Mouse (Mus musculus): Measurements from ENCODE around the gene Map4k2. TPM values are rescaled to one million over a fixed set of nuclear protein-coding genes. Genes with fewer than 3 reads are reported as not detected.

The Map4k2 gene
- polyA plus RNA-seq, 1 experiment from 2014 or later, result 10.1 TPM

GRCm38 (mm10) chr19:6401131-6401815, 60.3 kb downstream of the Map4k2 start:
- Histone ChIP-seq H3K9ac (ENCODE audit: low read depth, low read length) (peak overlapping the region; percentile 62; the same call in 1 of the 2 replicates), H3K4me1 (ENCODE audit: control insufficient read depth, insufficient read depth, low read length) (peaks cover 27% of the 10 kb centered on the region), H3K27me3 (ENCODE audit: control insufficient read depth, insufficient read depth, low read length) (peaks cover 14% of the 10 kb centered on the region), H3K9me3 (replicated peaks; ENCODE audit: control insufficient read depth, low read length) (no peaks in the 10 kb centered on the region), H3K27ac (ENCODE audit: low read depth, low read length) (peak overlapping the region; percentile 30; the same call in 1 of the 2 replicates), H3K4me2 (peak overlapping the region; percentile 97), H3K4me3 (ENCODE audit: low read depth, low read length) (peak overlapping the region; percentile 65), H3K36me3 (ENCODE audit: control insufficient read depth, insufficient read depth, low read length) (no peaks in the 10 kb centered on the region)
- WGBS (ENCODE audit: insufficient replicate concordance), result under 1% methylated on average over 32 of the region's 32 CpGs
- ATAC-seq (replicated peaks; ENCODE audit: insufficient number of reproducible peaks, low FRiP score, low TSS enrichment), result 0 out of 2 replicates have a peak, but pooled peaks have one; percentile 14

GRCm38 (mm10) chr19:6401951-6402350, 61.0 kb downstream of the Map4k2 start:
- H3K27ac ChIP-seq (ENCODE audit: low read depth, low read length), result no peak overlapping the region
- peak overlapping the region; percentile 97 for H3K4me2 ChIP-seq
- no peaks in the 10 kb centered on the region for H3K9me3 ChIP-seq (replicated peaks; ENCODE audit: control insufficient read depth, low read length)
- peak overlapping the region; percentile 62; the same call in 1 of the 2 replicates for H3K9ac ChIP-seq (ENCODE audit: low read depth, low read length)
- peaks cover 14% of the 10 kb centered on the region for H3K27me3 ChIP-seq (ENCODE audit: control insufficient read depth, insufficient read depth, low read length)
- 4% methylated on average over 9 of the region's 9 CpGs for WGBS (ENCODE audit: insufficient replicate concordance)
- H3K4me3 ChIP-seq (ENCODE audit: low read depth, low read length), result peak overlapping the region; percentile 65
- 0 out of 2 replicates have a peak, but pooled peaks have one; percentile 0 for ATAC-seq (replicated peaks; ENCODE audit: insufficient number of reproducible peaks, low FRiP score, low TSS enrichment)
- H3K36me3 ChIP-seq (ENCODE audit: control insufficient read depth, insufficient read depth, low read length), result no peaks in the 10 kb centered on the region
- peaks cover 27% of the 10 kb centered on the region for H3K4me1 ChIP-seq (ENCODE audit: control insufficient read depth, insufficient read depth, low read length)

GRCm38 (mm10) chr19:6403869-6404268, 62.9 kb downstream of the Map4k2 start:
- no peak overlapping the region for H3K4me3 ChIP-seq (ENCODE audit: low read depth, low read length)
- H3K36me3 ChIP-seq (ENCODE audit: control insufficient read depth, insufficient read depth, low read length), result no peaks in the 10 kb centered on the region
- H3K9me3 ChIP-seq (replicated peaks; ENCODE audit: control insufficient read depth, low read length), result no peaks in the 10 kb centered on the region
- H3K4me2 ChIP-seq, result no peak overlapping the region
- 73% methylated on average over 10 of the region's 10 CpGs for WGBS (ENCODE audit: insufficient replicate concordance)
- peaks cover 14% of the 10 kb centered on the region for H3K27me3 ChIP-seq (ENCODE audit: control insufficient read depth, insufficient read depth, low read length)
- H3K9ac ChIP-seq (ENCODE audit: low read depth, low read length), result no peak overlapping the region
- no peak for ATAC-seq (replicated peaks; ENCODE audit: insufficient number of reproducible peaks, low FRiP score, low TSS enrichment)
- H3K27ac ChIP-seq (ENCODE audit: low read depth, low read length), result no peak overlapping the region
- peaks cover 22% of the 10 kb centered on the region for H3K4me1 ChIP-seq (ENCODE audit: control insufficient read depth, insufficient read depth, low read length)

Small RNA genes lying within 50 kb of the gene (microRNA-seq; reads per million reads assigned to microRNA genes)
- 0.47 reads per million for gene Mir6989 (ENCODE audit: borderline number of aligned reads)

Other genes with a start within 250 kb of the Map4k2 start
- gene AC131692.1, start 246.7 kb upstream of the Map4k2 start, polyA plus RNA-seq (2014; fragmentation: Nextera tagmentation; extraction: Ambion mirVana), result 0.48 and 1.0 TPM in 2 replicates
- gene Naaladl1, start 235.4 kb upstream of the Map4k2 start, polyA plus RNA-seq (2014; fragmentation: Nextera tagmentation; extraction: Ambion mirVana), result 0.23 and 0.40 TPM in 2 replicates
- 38.1 and 41.0 TPM in 2 replicates for gene Sac3d1, start 222.5 kb upstream of the Map4k2 start, polyA plus RNA-seq (2014; fragmentation: Nextera tagmentation; extraction: Ambion mirVana)
- gene Snx15, start 212.8 kb upstream of the Map4k2 start, polyA plus RNA-seq (2014; fragmentation: Nextera tagmentation; extraction: Ambion mirVana), result 22.6 and 25.5 TPM in 2 replicates
- gene Batf2, start 200.2 kb upstream of the Map4k2 start, polyA plus RNA-seq (2014; fragmentation: Nextera tagmentation; extraction: Ambion mirVana), result not detected in 2 replicates
- gene Arl2, start 199.6 kb upstream of the Map4k2 start, polyA plus RNA-seq (2014; fragmentation: Nextera tagmentation; extraction: Ambion mirVana), result 61.8 and 73.8 TPM in 2 replicates
- gene Majin, start 156.7 kb upstream of the Map4k2 start, polyA plus RNA-seq (2014; fragmentation: Nextera tagmentation; extraction: Ambion mirVana), result not detected in 2 replicates
- 0.29 TPM in 1 of 2 replicates, not detected in the other for gene Gpha2, start 114.8 kb upstream of the Map4k2 start, polyA plus RNA-seq (2014; fragmentation: Nextera tagmentation; extraction: Ambion mirVana)
- gene Ppp2r5b, start 105.3 kb upstream of the Map4k2 start, polyA plus RNA-seq (2014; fragmentation: Nextera tagmentation; extraction: Ambion mirVana), result 22.2 and 27.7 TPM in 2 replicates
- gene Atg2a, start 99.5 kb upstream of the Map4k2 start, polyA plus RNA-seq (2014; fragmentation: Nextera tagmentation; extraction: Ambion mirVana), result 6.1 and 8.4 TPM in 2 replicates
- 70.0 and 82.8 TPM in 2 replicates for gene Ehd1, start 64.4 kb upstream of the Map4k2 start, polyA plus RNA-seq (2014; fragmentation: Nextera tagmentation; extraction: Ambion mirVana)
- 0.44 and 0.74 TPM in 2 replicates for gene Cdc42bpg, start 34.7 kb upstream of the Map4k2 start, polyA plus RNA-seq (2014; fragmentation: Nextera tagmentation; extraction: Ambion mirVana)
- gene Men1, start 6.2 kb upstream of the Map4k2 start, polyA plus RNA-seq (2014; fragmentation: Nextera tagmentation; extraction: Ambion mirVana), result 31.8 and 35.1 TPM in 2 replicates
- 106 and 124 TPM in 2 replicates for gene Sf1, start 22.6 kb downstream of the Map4k2 start, polyA plus RNA-seq (2014; fragmentation: Nextera tagmentation; extraction: Ambion mirVana)
- 149 and 178 TPM in 2 replicates for gene Pygm, start 43.3 kb downstream of the Map4k2 start, polyA plus RNA-seq (2014; fragmentation: Nextera tagmentation; extraction: Ambion mirVana)
- gene Rasgrp2, start 58.2 kb downstream of the Map4k2 start, polyA plus RNA-seq (2014; fragmentation: Nextera tagmentation; extraction: Ambion mirVana), result 41.5 and 42.7 TPM in 2 replicates
- 1.5 and 1.6 TPM in 2 replicates for gene Nrxn2, start 77.6 kb downstream of the Map4k2 start, polyA plus RNA-seq (2014; fragmentation: Nextera tagmentation; extraction: Ambion mirVana)
- gene Slc22a12, start 201.9 kb downstream of the Map4k2 start, polyA plus RNA-seq (2014; fragmentation: Nextera tagmentation; extraction: Ambion mirVana), result not detected in 2 replicates